Mouse (Mus musculus): ENCODE measurements at regions not wholly inside any gene's neighbourhood (a gene's known extent, or its start where the extent isn't known, plus 50 kb on each side); places are given as distances from the start of the nearest gene placed in this dataset.

- Histone ChIP-seq H3K36me3 (ENCODE audit: control insufficient read depth, insufficient read depth, low read length) (no peaks in the 10 kb centered on the region), H3K4me3 (no peak overlapping the region), H3K79me2 (replicated peaks; ENCODE audit: control insufficient read depth, insufficient read depth, low read length) (no peaks in the 10 kb centered on the region), H3K27me3 (ENCODE audit: control insufficient read depth, insufficient read depth, low read length) (no peaks in the 10 kb centered on the region), H3K4me1 (ENCODE audit: control insufficient read depth, insufficient read depth, low read length) (no peaks in the 10 kb centered on the region), H3K9ac (ENCODE audit: low read depth, low read length) (no peak overlapping the region), H3K27ac (no peak overlapping the region)
- WGBS = 37% methylated on average over 7 of the region's 7 CpGs
- intact Hi-C loops (cut with DNase I) = no loop called here
- TF ChIP-seq POLR2A (IDR thresholded peaks at IDR 0.05; ENCODE audit: insufficient read depth, low read depth, low read length) (no peak), EP300 (IDR thresholded peaks at IDR 0.05; ENCODE audit: insufficient read depth, low read depth, low read length) (no peak), CTCF (IDR thresholded peaks at IDR 0.05) (no peak)
- DNase-seq = no peak
Observed at GRCm38 (mm10) chr17:59429189-59429588, 416.0 kb upstream of the Nudt12 start.

DNA sequence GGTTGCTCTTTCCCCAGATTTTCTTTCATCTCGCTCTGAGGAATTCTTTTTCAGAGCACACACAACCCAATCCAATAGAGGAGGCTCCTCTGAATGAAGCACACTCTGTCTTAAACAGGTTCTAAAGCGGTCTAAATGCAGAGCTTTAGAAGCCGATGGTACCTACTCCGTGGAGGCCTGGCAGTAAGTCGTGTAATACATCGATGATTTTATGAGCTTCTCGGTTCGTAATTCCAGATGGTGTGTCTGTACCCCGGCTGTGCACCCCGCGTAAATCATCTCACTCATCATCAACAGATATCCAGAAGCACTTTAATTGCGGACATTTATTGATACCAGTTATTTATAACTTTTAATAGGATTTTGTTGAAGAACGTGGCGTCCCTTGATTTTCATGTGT is 408.3 kb upstream of the Nudt12 start:
- no peaks in the 10 kb centered on the region for H3K4me1 ChIP-seq (ENCODE audit: control insufficient read depth, insufficient read depth, low read length)
- no peak for DNase-seq
- intact Hi-C loops (cut with DNase I) = no loop called here
- H3K27ac ChIP-seq = no peak overlapping the region
- 85% methylated on average over 14 of the region's 14 CpGs for whole genome bisulfite sequencing
- H3K27me3 ChIP-seq (ENCODE audit: control insufficient read depth, insufficient read depth, low read length) = no peaks in the 10 kb centered on the region
- H3K9ac ChIP-seq (ENCODE audit: low read depth, low read length) = no peak overlapping the region
- no peaks in the 10 kb centered on the region for H3K36me3 ChIP-seq (ENCODE audit: control insufficient read depth, insufficient read depth, low read length)
- H3K4me3 ChIP-seq = no peak overlapping the region
- no peaks in the 10 kb centered on the region for H3K79me2 ChIP-seq (replicated peaks; ENCODE audit: control insufficient read depth, insufficient read depth, low read length)
- TF ChIP-seq POLR2A (IDR thresholded peaks at IDR 0.05; ENCODE audit: insufficient read depth, low read depth, low read length) (no peak), EP300 (IDR thresholded peaks at IDR 0.05; ENCODE audit: insufficient read depth, low read depth, low read length) (no peak), CTCF (IDR thresholded peaks at IDR 0.05) (no peak)

DNA sequence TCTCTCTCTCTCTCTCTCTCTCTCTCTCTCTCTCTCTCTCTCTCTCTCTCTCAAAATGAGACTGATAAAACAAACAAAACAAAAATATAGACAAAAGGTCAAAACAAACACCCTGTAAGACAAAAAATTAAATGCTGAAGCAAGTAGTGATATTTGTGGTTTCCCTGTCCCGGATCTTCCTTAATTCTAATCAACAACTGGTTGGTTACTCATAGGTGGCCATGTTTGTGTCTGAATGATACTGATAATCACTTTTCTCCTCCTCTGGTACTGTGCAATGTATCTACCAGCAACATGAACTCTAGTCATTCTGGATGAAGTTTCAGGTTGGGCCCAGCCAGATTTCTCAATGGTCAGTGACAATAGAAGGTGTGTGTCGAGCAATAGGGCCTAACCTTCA is 396.1 kb upstream of the Nudt12 start:
- no peak for DNase-seq
- Histone ChIP-seq H3K4me3 (no peak overlapping the region), H3K9ac (ENCODE audit: low read depth, low read length) (no peak overlapping the region), H3K36me3 (ENCODE audit: control insufficient read depth, insufficient read depth, low read length) (no peaks in the 10 kb centered on the region), H3K27me3 (ENCODE audit: control insufficient read depth, insufficient read depth, low read length) (no peaks in the 10 kb centered on the region), H3K27ac (no peak overlapping the region), H3K79me2 (replicated peaks; ENCODE audit: control insufficient read depth, insufficient read depth, low read length) (no peaks in the 10 kb centered on the region), H3K4me1 (ENCODE audit: control insufficient read depth, insufficient read depth, low read length) (no peaks in the 10 kb centered on the region)
- 59% methylated on average over 2 of the region's 2 CpGs for WGBS
- TF ChIP-seq EP300 (IDR thresholded peaks at IDR 0.05; ENCODE audit: insufficient read depth, low read depth, low read length) = no peak
- TF ChIP-seq POLR2A (IDR thresholded peaks at IDR 0.05; ENCODE audit: insufficient read depth, low read depth, low read length) = no peak
- TF ChIP-seq CTCF (IDR thresholded peaks at IDR 0.05) = no peak
- intact Hi-C loops (cut with DNase I) = no loop called here

DNA sequence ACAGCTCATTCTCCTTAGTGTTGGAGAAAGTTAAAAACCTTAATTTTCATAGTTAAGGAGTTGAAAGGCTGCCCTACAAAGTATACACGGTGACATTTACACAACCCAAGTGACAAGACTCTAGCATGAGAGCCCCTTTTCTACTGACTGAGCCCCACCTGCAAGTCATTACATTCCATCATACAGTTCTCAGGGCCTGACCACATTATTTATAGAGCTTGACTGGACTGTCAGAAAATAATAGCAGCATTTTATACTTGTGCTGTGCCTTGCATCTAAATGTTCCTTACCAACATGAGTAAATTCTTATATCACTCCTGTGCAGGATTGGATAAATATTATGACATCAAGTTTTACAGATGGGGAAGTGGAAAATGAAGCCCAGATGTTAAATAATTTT is 391.4 kb upstream of the Nudt12 start:
- H3K27me3 ChIP-seq (ENCODE audit: control insufficient read depth, insufficient read depth, low read length) = no peaks in the 10 kb centered on the region
- no peaks in the 10 kb centered on the region for H3K4me1 ChIP-seq (ENCODE audit: control insufficient read depth, insufficient read depth, low read length)
- WGBS = 63% methylated on average over 1 of the region's 1 CpGs
- intact Hi-C loops (cut with DNase I) = no loop called here
- H3K4me3 ChIP-seq = no peak overlapping the region
- no peak for DNase-seq
- no peak overlapping the region for H3K27ac ChIP-seq
- H3K79me2 ChIP-seq (replicated peaks; ENCODE audit: control insufficient read depth, insufficient read depth, low read length) = no peaks in the 10 kb centered on the region
- TF ChIP-seq POLR2A (IDR thresholded peaks at IDR 0.05; ENCODE audit: insufficient read depth, low read depth, low read length) (no peak), EP300 (IDR thresholded peaks at IDR 0.05; ENCODE audit: insufficient read depth, low read depth, low read length) (no peak), CTCF (IDR thresholded peaks at IDR 0.05) (no peak)
- H3K36me3 ChIP-seq (ENCODE audit: control insufficient read depth, insufficient read depth, low read length) = no peaks in the 10 kb centered on the region
- H3K9ac ChIP-seq (ENCODE audit: low read depth, low read length) = no peak overlapping the region

GRCm38 (mm10) chr17:59397404-59397803 is 384.2 kb upstream of the Nudt12 start:
- TF ChIP-seq EP300 (IDR thresholded peaks at IDR 0.05; ENCODE audit: insufficient read depth, low read depth, low read length) (no peak), POLR2A (IDR thresholded peaks at IDR 0.05; ENCODE audit: insufficient read depth, low read depth, low read length) (no peak), CTCF (IDR thresholded peaks at IDR 0.05) (no peak)
- Histone ChIP-seq H3K79me2 (replicated peaks; ENCODE audit: control insufficient read depth, insufficient read depth, low read length) (no peaks in the 10 kb centered on the region), H3K4me1 (ENCODE audit: control insufficient read depth, insufficient read depth, low read length) (no peaks in the 10 kb centered on the region), H3K4me3 (no peak overlapping the region), H3K9ac (ENCODE audit: low read depth, low read length) (no peak overlapping the region), H3K27ac (no peak overlapping the region), H3K27me3 (ENCODE audit: control insufficient read depth, insufficient read depth, low read length) (no peaks in the 10 kb centered on the region), H3K36me3 (ENCODE audit: control insufficient read depth, insufficient read depth, low read length) (no peaks in the 10 kb centered on the region)
- DNase-seq = no peak
- intact Hi-C loops (cut with DNase I) = no loop called here
- WGBS = 66% methylated on average over 3 of the region's 3 CpGs

DNA sequence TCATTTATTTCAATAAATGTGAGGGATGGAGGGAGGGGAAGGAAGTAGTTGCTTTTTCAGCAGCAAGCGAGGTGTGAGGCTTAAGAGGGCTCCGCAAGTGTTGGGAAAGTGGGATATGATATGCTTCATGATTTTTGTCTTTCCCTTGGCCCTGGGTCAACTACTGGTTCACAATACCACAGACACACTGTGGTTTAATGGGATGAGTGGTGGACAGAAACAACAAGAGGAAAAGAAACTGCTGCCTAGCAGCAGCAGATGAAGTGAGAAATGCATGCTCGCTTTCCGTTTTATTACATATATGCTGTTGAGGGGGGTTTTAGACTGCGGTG is 369.9 kb upstream of the Nudt12 start:
- Histone ChIP-seq H3K9ac (ENCODE audit: low read depth, low read length) (no peak overlapping the region), H3K4me3 (no peak overlapping the region), H3K79me2 (replicated peaks; ENCODE audit: control insufficient read depth, insufficient read depth, low read length) (no peaks in the 10 kb centered on the region), H3K27me3 (ENCODE audit: control insufficient read depth, insufficient read depth, low read length) (no peaks in the 10 kb centered on the region), H3K4me1 (ENCODE audit: control insufficient read depth, insufficient read depth, low read length) (no peaks in the 10 kb centered on the region), H3K36me3 (ENCODE audit: control insufficient read depth, insufficient read depth, low read length) (no peaks in the 10 kb centered on the region), H3K27ac (no peak overlapping the region)
- intact Hi-C loops (cut with DNase I) = no loop called here
- 89% methylated on average over 5 of the region's 5 CpGs for WGBS
- TF ChIP-seq EP300 (IDR thresholded peaks at IDR 0.05; ENCODE audit: insufficient read depth, low read depth, low read length) = no peak
- no peak for TF ChIP-seq POLR2A (IDR thresholded peaks at IDR 0.05; ENCODE audit: insufficient read depth, low read depth, low read length)
- no peak for TF ChIP-seq CTCF (IDR thresholded peaks at IDR 0.05)
- no peak for DNase-seq
